Mouse (Mus musculus) lung, adult 2 months (tissue): ENCODE results near the gene Mbnl2.

Source experiments
- CTCF ChIP-seq: fragments of 200-500 bp; IDR thresholded peaks from 2 replicates; pipeline ENCODE4 v1.5.1; 2011; ENCODE audit warnings: mild to moderate bottlenecking, low read length, control low read depth; ENCODE audit not compliant: insufficient read depth
- POLR2A ChIP-seq: fragments of 200-500 bp; IDR thresholded peaks from 2 replicates; pipeline ENCODE4 v1.6.1; 2011; ENCODE audit warnings: low read depth, mild to moderate bottlenecking, control low read depth, low read length, borderline replicate concordance; ENCODE audit errors: extremely low read depth

- TF ChIP-seq CTCF = no peak
- no peak for TF ChIP-seq POLR2A
Measured at GRCm38 (mm10) chr14:120384615-120385014, 109.1 kb downstream of the Mbnl2 start.
